Mouse (Mus musculus) limb, embryonic 15.5 days (tissue): ENCODE data around the gene Dhx40. TPM values are rescaled to one million over a fixed set of nuclear protein-coding genes. Genes with fewer than 3 reads are reported as not detected.

Experiments
- polyA plus RNA-seq: library from polyadenylated mRNA; unstranded; fragments of >200 nt; fragmentation: Nextera tagmentation; extraction: Ambion mirVana; gene quantifications from 2 replicates; pipeline ENCODE4 v1.2.1, GENCODE M21; 2015

The Dhx40 gene
- polyA plus RNA-seq, 1 experiment from 2014 or later = 21.4 TPM

Other genes with a start within 250 kb of the Dhx40 start
- 89.6 and 90.1 TPM in 2 replicates for gene Vmp1, start 123.9 kb downstream of the Dhx40 start, polyA plus RNA-seq
- 26.4 and 28.9 TPM in 2 replicates for gene Ptrh2, start 123.8 kb downstream of the Dhx40 start, polyA plus RNA-seq
- 114 and 118 TPM in 2 replicates for gene Cltc, start 50.2 kb downstream of the Dhx40 start, polyA plus RNA-seq
- gene Ypel2, start 186.0 kb upstream of the Dhx40 start, polyA plus RNA-seq = 7.9 and 8.5 TPM in 2 replicates